Mouse (Mus musculus): ENCODE measurements at regions not wholly inside any gene's neighbourhood (a gene's known extent, or its start where the extent isn't known, plus 50 kb on each side); places are given as distances from the start of the nearest gene placed in this dataset.

DNA sequence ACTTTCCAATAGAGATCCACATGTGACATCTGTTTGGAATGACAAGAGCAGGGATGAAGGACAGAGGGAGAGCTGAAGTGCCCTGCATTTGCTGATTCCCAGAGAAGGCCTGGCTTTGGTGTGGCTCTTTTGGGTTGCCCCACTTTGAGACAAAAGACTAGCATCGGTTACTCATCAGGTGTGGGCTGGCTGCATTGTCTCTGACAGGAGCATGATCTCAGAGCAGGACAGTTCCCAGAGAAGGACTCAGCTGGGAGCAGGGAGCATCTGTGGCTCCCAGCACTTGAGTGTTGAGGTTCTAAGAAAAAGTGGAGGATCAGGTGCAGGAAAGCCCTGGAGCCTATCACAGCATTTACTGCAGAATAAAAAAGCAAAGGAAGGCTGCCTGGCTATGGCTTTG is 62.4 kb upstream of the 1700024P04Rik start:
- H3K9me3 ChIP-seq, result no peaks in the 10 kb centered on the region
- no peak overlapping the region for H3K27ac ChIP-seq
- WGBS, result 85% methylated on average over 1 of the region's 1 CpGs
- H3K27me3 ChIP-seq (ENCODE audit: insufficient read depth, poor library complexity, severe bottlenecking), result peaks cover 5% of the 10 kb centered on the region; the same call in 1 of the 2 replicates
- DNase-seq (ENCODE audit: low spot score), result no peak
- no peaks in the 10 kb centered on the region for H3K36me3 ChIP-seq
- H3K4me1 ChIP-seq, result peaks cover 5% of the 10 kb centered on the region; the same call in 1 of the 2 replicates
- no peak overlapping the region for H3K4me3 ChIP-seq

GRCm38 (mm10) chr13:99042086-99042485 is 57.7 kb upstream of the 1700024P04Rik start:
- DNase-seq (ENCODE audit: low spot score), result peak; percentile 63
- no peak overlapping the region for H3K4me3 ChIP-seq
- no peaks in the 10 kb centered on the region for H3K36me3 ChIP-seq
- no peaks in the 10 kb centered on the region for H3K9me3 ChIP-seq
- WGBS, result 65% methylated on average over 6 of the region's 6 CpGs
- H3K4me1 ChIP-seq, result peaks cover 29% of the 10 kb centered on the region
- H3K27me3 ChIP-seq (ENCODE audit: insufficient read depth, poor library complexity, severe bottlenecking), result no peaks in the 10 kb centered on the region; the same call in 1 of the 2 replicates
- no peak overlapping the region for H3K27ac ChIP-seq

- no peaks in the 10 kb centered on the region for H3K36me3 ChIP-seq
- no peaks in the 10 kb centered on the region for H3K9me3 ChIP-seq
- 88% methylated on average over 6 of the region's 6 CpGs for WGBS
- H3K27ac ChIP-seq, result no peak overlapping the region
- peaks cover 24% of the 10 kb centered on the region for H3K4me1 ChIP-seq
- peak; percentile 59 for DNase-seq (ENCODE audit: low spot score)
- no peaks in the 10 kb centered on the region for H3K27me3 ChIP-seq (ENCODE audit: insufficient read depth, poor library complexity, severe bottlenecking)
- no peak overlapping the region for H3K4me3 ChIP-seq
Measured at GRCm38 (mm10) chr13:99041256-99041655, 56.9 kb upstream of the 1700024P04Rik start.

DNA sequence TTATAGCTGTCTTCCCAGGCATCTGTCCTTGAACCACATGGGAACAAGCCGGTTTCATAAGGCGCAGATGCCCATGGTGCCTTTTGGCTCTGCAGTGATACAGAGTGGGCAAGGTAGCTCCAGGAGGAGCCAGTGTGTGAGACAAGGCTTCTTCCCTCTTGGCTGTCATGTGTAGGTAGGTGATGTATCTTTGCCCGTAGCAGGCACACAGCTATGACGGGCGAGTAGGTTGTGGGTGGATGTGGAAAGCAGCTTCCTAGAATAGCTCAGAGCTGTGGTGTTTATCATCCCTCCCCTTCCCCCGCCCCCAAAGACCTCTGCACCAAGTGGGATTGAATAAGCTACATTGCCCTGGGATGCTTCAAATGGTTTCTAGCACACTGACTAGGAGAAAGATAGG is 56.5 kb upstream of the 1700024P04Rik start:
- Histone ChIP-seq H3K4me3 (no peak overlapping the region), H3K36me3 (no peaks in the 10 kb centered on the region)

DNA sequence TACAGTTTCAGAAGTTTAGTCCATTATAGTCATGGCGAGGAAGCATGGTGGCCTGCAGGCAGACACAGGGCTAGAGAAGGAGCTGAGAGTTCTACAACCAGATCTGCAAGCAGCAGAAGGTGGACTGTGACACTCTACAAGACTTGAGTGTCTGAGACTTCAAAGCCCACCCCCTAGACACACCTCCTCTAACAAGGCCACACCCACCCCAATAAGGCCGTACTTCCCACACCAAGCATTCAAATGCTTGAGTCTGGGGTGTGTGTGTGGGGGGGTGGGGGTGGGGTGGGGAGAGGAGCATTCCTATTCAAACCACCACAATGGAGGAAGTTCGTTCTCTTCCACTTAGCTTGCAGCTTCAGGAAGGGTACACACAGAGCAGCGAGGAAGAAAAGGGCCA is 55.8 kb upstream of the 1700024P04Rik start:
- Histone ChIP-seq H3K4me1 (peaks cover 24% of the 10 kb centered on the region), H3K4me3 (no peak overlapping the region), H3K36me3 (no peaks in the 10 kb centered on the region), H3K27me3 (ENCODE audit: insufficient read depth, poor library complexity, severe bottlenecking) (no peaks in the 10 kb centered on the region), H3K27ac (no peak overlapping the region), H3K9me3 (no peaks in the 10 kb centered on the region)
- peak; percentile 39 for DNase-seq (ENCODE audit: low spot score)
- 80% methylated on average over 4 of the region's 4 CpGs for WGBS

More for the DNA sequence above, 56.5 kb upstream of the 1700024P04Rik start:
- no peaks in the 10 kb centered on the region for H3K9me3 ChIP-seq
- WGBS, result 70% methylated on average over 6 of the region's 6 CpGs
- H3K27ac ChIP-seq, result no peak overlapping the region
- peaks cover 24% of the 10 kb centered on the region for H3K4me1 ChIP-seq
- DNase-seq (ENCODE audit: low spot score), result peak; percentile 64
- no peaks in the 10 kb centered on the region for H3K27me3 ChIP-seq (ENCODE audit: insufficient read depth, poor library complexity, severe bottlenecking)

DNA sequence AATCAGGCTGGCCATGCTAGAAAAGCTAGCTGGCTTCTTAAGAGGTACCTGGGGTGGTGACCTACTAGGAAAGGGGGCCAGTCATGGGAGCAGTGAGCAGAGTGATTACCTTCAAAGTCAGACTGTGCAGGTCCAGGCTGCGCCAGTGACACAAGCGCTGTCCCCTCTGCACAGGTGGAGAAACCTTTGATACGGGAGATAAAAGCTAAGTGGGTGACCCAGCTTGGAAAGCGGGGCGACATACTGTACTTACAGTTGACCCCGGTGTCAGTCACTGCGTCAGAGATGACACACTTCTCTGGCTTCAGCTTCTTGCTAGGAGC is 54.7 kb upstream of the 1700024P04Rik start:
- Histone ChIP-seq H3K9me3 (no peaks in the 10 kb centered on the region), H3K27ac (peak overlapping the region; percentile 59), H3K4me1 (peaks cover 24% of the 10 kb centered on the region), H3K27me3 (ENCODE audit: insufficient read depth, poor library complexity, severe bottlenecking) (no peaks in the 10 kb centered on the region), H3K4me3 (no peak overlapping the region), H3K36me3 (no peaks in the 10 kb centered on the region)
- 88% methylated on average over 7 of the region's 7 CpGs for WGBS
- peak; percentile 54 for DNase-seq (ENCODE audit: low spot score)

DNA sequence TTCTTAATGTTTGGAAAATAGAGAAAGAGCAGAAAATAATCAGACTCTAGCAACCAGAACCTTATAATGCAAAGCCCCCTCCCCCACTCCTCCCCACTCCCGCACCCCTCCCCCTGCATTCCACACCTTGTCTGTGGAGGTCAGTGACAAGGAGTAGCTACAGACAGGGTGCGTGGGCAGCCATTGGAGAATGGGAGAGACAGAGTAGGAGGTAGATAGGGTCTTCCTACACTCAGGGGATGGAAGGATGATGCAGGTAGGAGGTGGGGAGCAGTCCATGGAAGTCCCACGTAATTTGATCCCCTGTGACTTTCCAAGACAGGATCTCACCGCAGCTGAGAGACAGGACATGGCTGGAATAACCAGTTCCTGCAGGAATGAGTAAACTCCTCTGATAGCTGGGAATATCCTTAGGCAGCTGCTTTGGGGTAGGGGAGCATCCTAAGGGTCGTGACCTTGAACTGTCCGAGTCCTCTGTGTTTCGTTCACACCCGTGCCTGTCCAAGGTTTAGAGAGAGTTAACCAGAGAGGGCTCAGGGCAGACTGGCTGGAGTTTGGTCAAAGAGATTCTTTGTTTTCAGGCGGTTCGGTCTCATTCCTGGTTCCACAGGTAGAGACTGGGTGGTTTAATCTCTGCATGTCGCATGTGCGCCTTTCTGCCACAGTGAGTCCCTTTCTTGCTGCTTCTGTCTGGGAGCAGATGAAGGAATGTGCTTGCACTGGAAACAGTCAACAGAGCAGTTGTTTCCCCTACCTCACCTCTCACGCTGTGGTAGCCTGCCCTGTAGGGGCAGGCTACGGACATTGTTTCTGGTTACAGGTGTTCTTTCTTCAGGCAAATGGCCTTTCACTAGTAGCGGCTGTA is 54.1 kb upstream of the 1700024P04Rik start:
- peaks cover 24% of the 10 kb centered on the region for H3K4me1 ChIP-seq
- H3K27me3 ChIP-seq (ENCODE audit: insufficient read depth, poor library complexity, severe bottlenecking), result no peaks in the 10 kb centered on the region
- peak overlapping the region; percentile 59 for H3K27ac ChIP-seq
- no peaks in the 10 kb centered on the region for H3K9me3 ChIP-seq
- no peak overlapping the region for H3K4me3 ChIP-seq
- H3K36me3 ChIP-seq, result no peaks in the 10 kb centered on the region
- 40% methylated on average over 15 of the region's 15 CpGs for WGBS
- peak; percentile 63 for DNase-seq (ENCODE audit: low spot score)

DNA sequence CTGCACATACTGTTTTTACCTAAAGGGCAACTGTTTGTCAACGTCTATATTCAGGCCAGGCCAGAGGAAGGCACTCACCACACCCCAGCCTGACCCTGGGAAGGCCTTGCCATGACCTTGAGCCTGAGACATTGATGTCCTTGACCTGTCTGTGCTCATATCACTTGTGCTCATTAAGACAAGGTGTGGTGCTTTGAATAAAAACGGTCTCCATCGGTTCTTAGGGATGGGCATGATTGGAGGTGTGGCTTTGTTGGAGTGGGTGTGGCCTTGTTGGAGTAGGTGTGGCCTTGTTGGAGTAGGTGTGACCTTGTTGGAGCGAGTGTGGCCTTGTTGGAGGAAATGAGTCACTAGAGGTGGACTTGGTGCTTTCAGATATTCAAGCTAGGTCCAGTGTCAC is 52.8 kb upstream of the 1700024P04Rik start:
- no peaks in the 10 kb centered on the region for H3K9me3 ChIP-seq
- DNase-seq (ENCODE audit: low spot score), result no peak
- H3K27ac ChIP-seq, result no peak overlapping the region
- no peak overlapping the region for H3K4me3 ChIP-seq
- H3K27me3 ChIP-seq (ENCODE audit: insufficient read depth, poor library complexity, severe bottlenecking), result no peaks in the 10 kb centered on the region
- peaks cover 24% of the 10 kb centered on the region for H3K4me1 ChIP-seq
- H3K36me3 ChIP-seq, result no peaks in the 10 kb centered on the region
- 84% methylated on average over 4 of the region's 4 CpGs for WGBS
